Mouse (Mus musculus) layer of hippocampus, postnatal 25 days (tissue): ENCODE results near the gene Fam53a. TPM values are rescaled to one million over a fixed set of nuclear protein-coding genes. Genes with fewer than 3 reads are reported as not detected.

ENCODE experiments used
- DNase-seq, 2 experiments: peaks; one replicate each; pipeline ENCODE4 v3.0.0; 2022; ENCODE audit warnings: mixed read lengths in 2 of 2, low spot score in 1 of 2; ENCODE audit errors: extremely low spot score in 1 of 2
- total RNA-seq, 2 experiments: library from RNA; stranded (reverse); gene quantifications; 2 replicates each; pipeline ENCODE4 v1.2.3; 2021

Gene Fam53a
- total RNA-seq, 2 experiments from 2014 or later = 25.5 to 25.7 TPM

DNA sequence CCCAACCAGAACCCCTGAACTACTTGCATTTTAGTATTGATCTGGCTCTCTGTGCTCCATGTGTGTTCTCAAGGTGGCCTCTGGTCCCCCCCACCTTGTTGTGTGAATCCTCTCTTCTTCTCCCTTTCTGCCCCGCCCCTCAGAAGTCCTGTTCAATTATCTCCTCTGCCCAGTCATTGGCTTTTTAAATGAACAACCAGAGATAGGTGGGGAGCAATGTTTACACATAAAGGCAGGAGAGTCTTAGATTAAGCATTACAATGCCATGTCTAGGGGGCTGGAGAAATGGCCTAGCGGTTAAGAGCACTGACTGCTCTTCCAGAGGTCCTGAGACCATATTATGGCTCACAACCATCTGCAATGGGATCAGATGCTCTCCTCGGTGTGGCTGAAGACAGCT lies 5.9 kb upstream of the Fam53a start:
- no peak for DNase-seq

DNA sequence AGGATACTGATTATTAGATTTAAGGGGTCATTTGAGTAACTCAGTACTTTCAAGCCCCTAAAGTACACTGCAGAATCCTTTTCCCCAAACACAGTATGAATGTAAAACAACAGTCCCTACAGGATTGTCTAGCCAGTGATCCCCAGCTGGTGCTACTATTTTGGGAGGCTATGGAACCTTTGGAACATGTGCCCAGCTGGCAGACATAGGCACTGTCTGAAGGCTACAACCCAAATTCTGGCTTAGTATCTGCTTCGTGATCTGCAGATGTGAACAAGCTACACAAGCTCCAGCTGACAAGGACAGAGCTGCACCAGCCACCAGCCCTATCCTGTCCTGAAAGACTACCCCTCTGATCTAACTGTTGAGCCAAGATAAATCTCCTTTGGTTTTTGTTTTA lies 3.1 kb upstream of the Fam53a start:
- no peak for DNase-seq

DNA sequence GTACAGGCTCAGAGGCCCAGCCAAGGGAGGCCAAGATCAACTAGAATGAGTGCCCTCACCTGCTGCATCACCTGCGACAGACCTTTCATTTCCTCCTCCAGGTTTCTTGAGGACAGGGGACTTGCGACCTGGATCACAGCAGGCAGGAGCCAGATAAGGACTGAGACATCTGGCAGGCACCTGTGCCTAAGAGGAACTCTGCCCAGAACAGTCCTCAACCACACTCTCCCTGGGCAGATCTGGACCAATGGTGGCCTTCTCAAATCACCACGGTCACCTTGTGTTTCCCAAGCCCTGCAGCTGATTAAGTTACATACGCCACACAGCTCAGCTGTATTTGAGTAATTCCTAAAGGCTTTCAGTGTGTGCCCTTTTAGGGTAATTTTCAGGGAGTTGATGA lies 1.2 kb upstream of the Fam53a start:
- no peak for DNase-seq

DNA sequence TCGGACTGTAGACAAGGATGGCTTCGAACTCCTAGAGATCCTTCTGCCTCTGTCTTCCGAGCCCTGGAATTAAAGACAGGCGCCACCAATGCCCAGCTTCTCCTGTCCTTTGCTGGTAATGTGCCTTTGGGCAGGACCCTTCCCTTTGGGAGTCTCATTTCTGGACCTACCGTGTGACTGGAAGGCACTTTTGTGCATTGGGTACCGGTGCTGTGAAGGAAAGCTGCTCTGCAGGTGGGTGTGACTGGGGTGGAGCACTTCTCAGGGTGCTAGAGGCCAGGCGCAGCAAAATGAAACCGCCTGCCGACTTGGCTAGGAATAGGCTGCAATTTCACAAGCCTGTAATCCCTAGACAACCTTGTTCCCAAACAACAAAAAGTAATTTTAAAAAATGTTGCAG lies 626 bp upstream of the Fam53a start:
- DNase-seq = no peak

DNA sequence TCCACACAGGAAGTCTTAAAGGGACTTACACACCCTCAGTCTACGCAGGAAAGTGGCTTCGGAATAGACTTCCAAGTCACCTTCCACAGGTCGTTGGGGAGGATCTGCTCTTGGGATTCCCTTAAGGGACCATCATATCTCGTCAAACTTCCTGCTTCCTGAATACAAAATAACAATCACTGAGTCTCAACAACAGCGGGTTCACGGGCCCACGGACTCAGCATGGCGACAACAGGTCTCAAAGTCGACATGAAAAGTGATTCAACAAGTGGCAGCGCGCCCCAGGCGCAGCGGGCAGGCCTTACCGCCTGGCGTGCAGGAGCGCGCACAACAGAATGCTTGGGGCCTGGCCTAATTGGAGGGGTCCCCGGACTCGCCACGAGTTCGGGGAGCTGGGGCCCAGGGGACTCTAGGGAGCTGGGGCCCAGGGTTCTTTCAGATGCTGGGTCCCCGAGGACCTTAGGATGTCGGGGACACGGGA lies 575 bp downstream of the Fam53a start:
- peak in 1 of 2 experiments; percentile 30 for DNase-seq

DNA sequence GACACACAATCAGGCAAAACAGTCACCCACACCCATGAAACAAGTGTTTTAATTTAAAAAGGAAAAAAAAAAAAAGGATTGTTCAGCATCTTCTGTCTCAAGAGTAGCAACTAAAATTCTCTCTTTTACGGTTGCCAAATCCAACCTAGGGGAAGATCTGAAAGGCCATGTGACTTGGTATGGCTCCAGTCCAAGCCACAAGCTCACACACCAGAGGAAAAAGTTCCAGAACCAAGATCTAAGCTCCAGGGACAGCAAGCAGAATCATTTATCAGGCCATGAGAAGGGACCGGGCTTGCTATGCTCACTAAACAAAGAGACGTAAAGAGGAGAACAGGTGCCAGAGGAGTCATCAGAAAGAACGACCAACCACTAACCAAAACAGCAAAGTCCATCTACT lies 1.5 kb downstream of the Fam53a start:
- no peak for DNase-seq

DNA sequence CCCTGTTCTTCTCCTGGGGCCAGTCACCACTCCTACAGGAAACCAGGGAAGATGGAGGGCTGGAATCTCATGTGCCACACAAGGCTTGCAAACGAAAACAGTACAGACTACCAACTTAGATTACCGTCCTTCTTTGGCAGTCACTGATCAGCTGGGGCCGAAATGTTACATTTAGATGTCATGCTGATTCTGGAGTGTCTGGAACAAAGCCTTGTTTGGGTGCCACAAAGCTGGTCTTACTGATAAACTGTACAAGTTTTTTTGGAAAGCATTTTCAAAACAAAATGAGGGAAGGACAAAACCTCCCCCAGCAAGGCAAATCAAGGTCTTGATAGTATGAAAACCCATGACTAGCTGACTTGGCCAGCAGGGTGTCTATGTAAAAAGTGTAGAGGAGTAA lies 5.7 kb downstream of the Fam53a start:
- no peak for DNase-seq

DNA sequence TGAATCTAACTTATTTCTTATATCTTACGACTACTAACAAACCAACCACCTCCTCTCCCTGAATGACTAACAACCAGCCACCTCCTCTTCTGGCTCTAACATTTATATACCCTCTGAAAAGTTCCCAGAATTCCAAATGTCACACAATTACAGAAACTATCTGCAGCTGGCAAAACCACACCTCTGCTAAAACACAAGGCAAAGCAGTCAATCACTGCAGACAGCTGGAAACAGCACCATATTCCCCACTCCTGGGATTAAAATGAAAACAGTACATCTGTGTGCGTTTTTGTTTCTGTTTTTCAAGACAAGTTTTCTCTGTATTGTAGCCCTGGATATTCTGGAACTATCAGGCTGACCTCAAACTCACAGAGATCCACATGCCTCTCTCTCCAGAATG lies 6.8 kb downstream of the Fam53a start:
- DNase-seq = no peak

DNA sequence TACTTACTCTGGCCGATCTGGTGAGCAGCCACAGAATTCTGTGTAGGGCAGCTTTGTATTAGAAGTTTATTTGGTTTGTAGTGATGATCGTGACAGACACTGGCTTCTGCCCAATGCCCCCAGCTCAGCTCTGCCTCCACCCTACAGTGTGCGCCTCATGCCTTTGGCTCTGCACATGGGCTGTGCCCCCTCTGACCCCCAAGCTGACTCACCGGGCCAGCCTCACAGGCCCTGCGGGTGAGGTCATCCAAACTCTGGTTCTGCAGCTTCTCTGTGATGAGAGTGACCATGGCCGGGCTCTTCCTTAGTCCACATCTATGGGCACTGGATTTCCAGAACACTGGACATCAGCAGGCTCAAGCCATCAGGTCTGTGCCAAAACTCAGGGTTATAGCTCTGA lies 15.0 kb downstream of the Fam53a start:
- DNase-seq = no peak

DNA sequence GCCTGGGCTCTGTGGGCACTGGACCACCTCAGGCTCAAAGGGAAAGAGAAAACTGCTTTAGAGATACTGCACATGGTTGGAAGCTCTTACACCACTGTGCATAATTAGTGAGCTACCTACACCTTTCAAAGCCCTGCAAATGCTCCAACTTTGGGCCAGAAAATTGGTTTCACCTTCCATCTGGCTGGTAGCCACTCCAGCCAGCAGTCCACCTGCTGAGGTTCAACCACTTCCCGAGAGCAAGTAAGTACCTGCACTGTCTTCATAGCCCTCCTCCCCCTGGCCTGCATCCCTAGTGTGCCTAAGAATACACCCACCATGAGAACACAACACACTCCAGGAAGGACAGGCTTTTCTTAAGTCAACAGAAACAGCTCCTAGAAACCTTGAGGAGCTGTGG lies 17.6 kb downstream of the Fam53a start:
- DNase-seq = no peak

DNA sequence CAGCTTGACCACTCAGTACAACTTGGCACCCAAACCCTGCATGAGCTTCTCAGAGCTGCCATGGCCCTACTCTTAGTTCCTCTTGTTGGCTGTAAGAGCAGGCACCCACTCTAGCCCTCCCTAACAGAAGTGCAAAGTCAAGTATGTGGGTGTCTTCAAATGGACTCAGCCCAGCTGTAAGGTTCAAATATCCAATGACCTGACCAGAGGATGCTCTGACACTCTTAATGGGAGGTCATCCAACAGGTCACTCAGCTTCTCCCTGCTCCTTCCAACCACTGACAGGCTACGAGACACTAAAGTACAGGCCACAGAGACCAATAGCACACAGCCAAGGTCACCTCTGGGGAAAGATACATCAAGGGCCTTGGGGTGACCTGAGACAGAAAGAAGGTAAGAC lies 20.2 kb downstream of the Fam53a start:
- DNase-seq = no peak

DNA sequence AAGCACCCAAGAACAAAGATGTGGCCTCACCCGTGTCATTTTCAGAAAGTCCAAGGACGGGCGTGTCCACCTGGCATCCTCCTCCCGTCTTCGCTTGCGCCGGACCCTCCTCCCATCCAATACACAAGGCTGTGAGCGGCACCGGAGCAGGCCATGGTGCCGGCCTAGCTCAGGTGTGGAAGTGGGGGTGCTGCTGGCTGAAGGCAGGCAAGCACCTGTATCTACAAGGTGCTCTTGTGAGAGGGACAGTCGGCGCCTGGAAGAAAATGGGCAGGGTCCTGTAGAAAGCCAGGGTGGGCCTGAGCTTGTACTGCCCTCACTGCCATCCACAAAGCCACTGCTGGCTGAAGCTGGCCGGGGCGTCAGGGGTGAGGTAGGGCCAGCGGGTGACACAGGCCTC lies 22.0 kb downstream of the Fam53a start:
- DNase-seq = no peak

DNA sequence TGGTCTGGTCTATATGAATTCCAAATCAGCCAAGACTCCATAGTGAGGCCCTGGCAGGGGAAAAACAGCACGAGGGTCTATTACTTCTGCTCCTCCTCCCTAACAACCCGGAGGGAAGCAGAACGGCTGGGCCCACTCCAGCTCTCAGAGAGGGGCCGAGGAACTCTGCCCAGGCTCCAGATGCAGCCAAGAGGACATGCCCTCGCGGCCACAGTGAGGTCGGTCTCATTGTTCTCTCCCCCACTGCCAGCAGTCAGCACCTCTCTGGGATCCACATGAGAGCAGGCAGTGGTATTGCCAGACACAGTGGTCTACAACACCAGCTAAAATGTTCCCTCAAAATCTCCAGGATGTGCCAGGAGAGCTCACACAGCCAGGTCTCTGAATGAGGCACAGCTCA lies 22.8 kb downstream of the Fam53a start:
- DNase-seq = no peak

DNA sequence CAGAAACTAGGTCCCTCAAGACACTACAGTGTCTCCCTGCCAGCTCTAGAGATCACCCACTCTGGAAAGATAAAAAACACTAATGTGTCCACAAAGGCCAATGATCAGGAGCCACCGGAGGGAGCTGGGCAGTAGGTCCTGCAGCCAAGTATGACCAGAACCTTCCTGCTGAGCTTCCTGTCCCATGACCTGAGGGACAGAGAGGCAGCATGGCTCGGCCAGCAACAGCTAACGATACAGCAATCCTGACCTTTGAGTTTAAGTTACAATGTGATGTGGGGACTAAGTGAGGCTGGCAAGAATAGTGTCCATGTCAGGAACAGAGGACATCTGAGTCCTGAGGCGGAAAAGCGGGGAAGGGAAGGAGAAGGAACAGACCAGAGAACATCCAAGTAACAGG lies 24.1 kb downstream of the Fam53a start:
- DNase-seq = no peak

DNA sequence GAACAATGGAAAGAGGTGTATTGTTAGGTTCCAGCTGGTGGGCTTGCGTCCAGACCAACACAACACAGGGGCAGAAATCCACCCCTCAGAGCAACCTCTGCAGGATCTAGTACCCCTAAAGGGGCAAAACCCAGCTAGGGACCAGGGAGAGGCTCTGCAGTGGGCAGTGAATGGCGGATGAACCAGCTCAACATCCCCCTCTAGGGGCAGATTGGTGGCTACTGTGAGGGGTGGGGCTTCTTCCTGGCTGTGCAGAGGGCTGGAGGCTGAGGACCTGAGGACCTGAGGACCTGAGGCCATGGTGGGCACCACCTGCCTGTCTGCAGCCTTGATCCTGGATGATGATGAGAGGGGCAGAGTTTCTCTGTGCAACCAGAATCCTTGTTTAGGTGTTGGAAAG lies 35.8 kb downstream of the Fam53a start:
- no peak for DNase-seq

DNA sequence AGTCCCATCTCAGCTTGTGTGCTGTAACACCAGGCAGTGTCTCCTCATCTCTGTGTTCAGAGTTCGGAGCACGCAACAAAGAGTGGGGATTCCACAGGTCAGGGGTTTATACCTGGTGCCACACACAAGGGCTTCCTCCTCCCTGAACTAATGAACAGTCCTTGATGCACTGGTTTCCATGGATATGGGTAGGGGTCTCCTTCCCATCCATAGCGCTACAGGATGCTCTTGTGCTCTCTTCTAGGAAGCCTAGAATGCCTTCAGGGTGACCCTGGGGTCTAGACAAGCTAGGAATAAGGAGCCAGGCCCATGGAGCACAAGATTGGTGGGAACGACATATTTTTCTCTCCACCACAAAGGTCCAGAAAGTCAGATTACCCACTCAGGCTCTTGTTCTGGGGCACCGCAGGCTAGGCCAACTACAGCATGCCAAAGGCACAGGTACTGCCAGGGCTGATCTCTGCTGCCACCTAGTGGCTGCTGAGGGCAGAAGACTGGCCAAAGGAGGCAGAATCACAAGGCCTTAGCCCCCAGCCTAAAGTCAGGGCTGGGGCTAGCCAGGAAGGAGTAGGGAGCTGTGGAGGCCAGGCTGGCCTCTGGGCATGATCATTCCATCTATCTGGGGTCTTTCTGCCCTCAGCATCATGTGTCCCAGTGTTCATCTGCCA lies 40.1 kb downstream of the Fam53a start:
- DNase-seq = peak; percentile 70 to 80

DNA sequence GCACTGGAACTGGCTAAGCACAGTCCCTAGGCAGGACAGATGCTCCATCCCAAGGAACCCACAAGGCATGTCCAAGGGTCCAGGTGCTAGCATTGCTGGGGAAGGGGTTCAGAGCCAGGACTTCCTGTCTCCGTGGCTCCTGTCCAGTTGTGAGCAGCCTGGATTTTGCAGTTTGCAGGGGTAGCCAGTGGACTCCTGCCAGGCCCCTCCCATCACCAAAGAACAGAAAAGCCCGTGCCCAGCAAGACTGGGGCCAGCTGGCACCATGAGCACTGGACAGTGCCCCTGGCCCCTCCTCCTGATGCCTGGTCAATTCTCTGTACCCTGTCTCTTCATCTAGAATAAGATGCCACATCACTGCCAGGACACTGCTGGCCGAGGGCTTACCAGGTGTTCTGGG lies 41.4 kb downstream of the Fam53a start:
- no peak for DNase-seq

DNA sequence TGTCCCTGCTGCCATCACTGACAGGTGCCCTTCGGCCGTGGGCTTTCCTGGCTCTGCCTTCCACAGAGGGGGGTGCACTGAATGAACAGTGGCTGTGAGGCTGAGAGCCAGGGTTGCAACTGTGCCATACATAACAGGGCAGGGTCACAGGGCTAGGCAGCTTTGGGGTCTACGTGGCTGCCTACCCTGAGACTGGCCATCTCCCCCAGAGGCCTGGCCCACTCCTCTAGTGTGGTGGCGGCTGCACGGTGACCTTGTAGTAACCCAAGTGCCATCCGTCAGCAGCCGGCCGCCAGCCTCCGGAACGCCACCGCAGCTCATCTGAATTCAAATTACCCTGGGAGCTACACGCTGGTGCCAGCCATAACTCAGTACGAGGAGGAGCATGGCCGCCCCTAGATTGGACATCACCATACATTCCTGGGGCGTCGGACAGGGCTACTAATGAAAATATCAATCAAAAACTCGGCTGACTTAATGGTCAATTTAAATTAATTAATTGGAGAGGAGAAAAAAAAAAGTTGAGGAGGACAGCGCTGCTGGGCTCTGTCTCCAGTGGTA lies 41.9 kb downstream of the Fam53a start:
- DNase-seq = no peak

DNA sequence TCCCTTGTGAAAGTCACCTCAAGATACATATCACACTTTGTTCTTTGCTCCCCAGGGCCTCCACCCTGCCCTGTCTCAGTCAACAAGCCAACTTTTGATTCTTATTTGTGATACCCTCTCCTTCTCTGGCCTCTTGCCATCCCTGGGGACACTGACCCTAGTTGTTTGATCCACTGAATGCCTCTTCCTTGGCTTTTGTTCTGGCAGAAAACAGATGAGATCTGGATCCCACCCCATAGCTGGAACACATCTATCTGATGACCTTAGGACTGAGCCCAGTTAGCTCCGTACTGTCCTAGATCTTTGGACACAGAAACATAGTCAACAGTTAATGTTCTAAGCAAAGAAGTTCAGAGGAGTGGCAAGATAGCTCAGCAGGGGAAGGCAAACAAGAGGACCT lies 49.1 kb downstream of the Fam53a start:
- DNase-seq = no peak

DNA sequence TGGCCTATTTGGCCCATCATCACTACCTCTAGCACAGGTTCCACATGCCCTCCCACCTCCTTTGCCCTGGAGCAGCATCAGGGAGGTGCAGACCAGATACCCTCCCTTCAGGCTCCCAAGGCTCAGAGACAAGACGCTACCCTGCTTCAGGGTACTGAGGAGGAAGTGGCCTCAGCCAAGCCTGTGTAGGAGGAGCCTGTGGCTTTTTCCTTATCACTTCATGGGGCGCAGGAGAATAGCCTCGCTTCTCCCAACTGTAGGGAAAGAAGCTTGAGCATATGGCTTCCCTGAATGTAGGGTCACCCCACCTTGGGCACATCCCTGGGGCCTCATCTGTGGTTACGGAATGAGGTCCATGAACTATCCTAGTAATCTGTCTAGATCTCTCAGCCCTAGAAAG lies 55.2 kb downstream of the Fam53a start:
- DNase-seq = no peak

DNA sequence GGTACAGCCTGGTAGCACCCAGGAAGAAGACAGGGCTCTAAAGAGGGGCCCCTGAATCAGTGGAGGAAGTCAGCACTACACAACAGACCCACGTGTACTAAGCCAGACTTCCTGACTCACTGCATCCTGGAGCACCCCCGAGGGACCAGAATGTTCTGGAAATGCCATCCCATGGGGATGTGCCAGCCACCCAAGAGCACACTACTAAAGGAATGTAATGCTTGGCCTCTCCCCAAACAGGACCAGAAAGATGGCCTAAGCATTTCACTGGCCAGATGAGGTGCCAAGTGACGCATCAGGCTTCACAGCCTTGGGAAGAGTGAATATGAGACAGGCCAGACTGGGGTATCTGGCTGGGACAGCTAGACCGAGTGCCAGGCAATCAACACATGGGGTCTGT lies 63.5 kb downstream of the Fam53a start:
- DNase-seq = no peak

DNA sequence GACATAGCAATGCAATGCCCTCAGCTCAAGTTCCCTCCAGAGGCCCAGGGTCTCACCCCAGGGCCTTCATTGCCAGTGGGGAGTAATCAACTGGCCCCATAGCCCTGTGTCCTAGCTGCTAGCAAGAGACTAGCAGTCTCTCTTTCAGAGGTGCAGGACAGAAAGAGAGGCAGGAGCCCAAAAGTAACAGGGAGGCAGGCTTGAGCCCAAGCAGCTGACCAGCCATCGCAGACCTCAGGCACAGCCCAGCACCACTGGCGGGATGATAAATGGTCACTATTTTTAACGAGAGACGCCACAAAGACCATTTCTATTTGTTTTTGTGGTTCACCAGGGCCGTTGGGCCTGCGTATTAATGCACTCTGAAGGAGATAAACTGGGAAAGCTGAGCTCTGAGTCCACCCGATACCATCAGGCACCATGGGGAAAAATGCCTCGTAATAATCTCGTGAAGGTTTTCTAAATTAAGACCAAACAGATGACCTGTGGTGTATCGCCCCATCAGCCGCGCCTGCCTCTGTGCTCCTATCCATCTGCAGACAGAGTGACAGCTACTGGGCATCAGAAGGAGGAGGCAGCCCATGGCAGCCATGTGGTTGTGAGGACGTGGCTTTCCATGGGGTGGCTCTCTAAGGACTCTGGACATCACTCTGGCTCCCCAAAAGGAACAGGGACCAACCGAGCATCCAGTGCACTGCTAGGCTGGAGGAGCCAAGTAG lies 73.0 kb downstream of the Fam53a start:
- DNase-seq = no peak
